Mouse (Mus musculus): ENCODE results near the gene Ptprd. TPM values are rescaled to one million over a fixed set of nuclear protein-coding genes. Genes with fewer than 3 reads are reported as not detected.

Ptprd gene
- polyA plus RNA-seq, 1 experiment from 2014 or later = 13.9 TPM

DNA sequence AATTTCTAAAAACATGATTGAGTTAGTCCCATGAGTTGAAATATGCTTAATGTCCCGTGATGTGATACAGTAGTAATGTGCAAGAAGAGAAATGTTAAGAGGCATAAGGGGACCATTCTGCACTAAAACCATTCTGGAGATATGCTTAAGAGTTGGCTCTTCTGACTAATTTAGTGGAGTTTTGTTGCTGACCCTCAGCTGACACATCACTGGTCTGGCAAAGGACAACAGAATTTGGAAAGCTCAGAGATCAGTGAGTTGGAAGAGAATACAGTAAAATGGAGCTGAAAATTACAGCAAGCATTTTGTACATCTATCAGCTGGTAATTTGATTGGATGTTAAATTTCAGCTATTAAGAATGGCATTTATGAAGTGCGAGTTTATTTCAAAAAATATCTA is 2248.8 kb downstream of the Ptprd start:
- Histone ChIP-seq H3K9me3 (no peaks in the 10 kb centered on the region), H3K4me1 (no peaks in the 10 kb centered on the region), H3K4me2 (no peak overlapping the region), H3K36me3 (no peaks in the 10 kb centered on the region), H3K27ac (no peak overlapping the region), H3K4me3 (replicated peaks) (no peak overlapping the region), H3K9ac (no peak overlapping the region), H3K27me3 (replicated peaks) (no peaks in the 10 kb centered on the region)
- no peak for ATAC-seq (ENCODE audit: insufficient read depth, low FRiP score, low read depth)
- 48% methylated on average over 2 of the region's 2 CpGs for WGBS

DNA sequence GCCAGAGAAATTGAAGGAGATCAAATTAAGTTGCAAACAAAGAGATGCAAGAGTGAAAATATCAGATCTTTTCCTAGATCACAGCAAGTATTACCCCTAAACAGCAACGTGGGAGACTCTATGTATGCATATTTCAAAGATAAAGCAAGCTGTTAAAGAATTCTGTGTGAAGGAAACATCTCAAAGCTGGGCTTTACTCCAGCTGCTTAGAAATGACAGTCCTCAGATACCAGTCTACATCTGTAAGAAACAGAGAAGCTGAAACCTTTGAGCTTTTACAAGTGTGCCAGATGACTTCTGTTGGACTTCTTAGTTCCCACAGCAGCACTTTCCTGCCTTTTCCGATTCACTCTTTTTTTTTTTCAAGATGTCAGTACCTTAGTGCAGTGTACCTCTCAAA is 2249.9 kb downstream of the Ptprd start:
- WGBS = 22% methylated on average over 2 of the region's 2 CpGs
- Histone ChIP-seq H3K9ac (no peak overlapping the region), H3K36me3 (no peaks in the 10 kb centered on the region), H3K4me3 (replicated peaks) (no peak overlapping the region), H3K27ac (no peak overlapping the region), H3K4me2 (no peak overlapping the region), H3K27me3 (replicated peaks) (no peaks in the 10 kb centered on the region), H3K9me3 (no peaks in the 10 kb centered on the region), H3K4me1 (no peaks in the 10 kb centered on the region)
- ATAC-seq (ENCODE audit: insufficient read depth, low FRiP score, low read depth) = no peak; the same call in 1 of the 2 replicates

DNA sequence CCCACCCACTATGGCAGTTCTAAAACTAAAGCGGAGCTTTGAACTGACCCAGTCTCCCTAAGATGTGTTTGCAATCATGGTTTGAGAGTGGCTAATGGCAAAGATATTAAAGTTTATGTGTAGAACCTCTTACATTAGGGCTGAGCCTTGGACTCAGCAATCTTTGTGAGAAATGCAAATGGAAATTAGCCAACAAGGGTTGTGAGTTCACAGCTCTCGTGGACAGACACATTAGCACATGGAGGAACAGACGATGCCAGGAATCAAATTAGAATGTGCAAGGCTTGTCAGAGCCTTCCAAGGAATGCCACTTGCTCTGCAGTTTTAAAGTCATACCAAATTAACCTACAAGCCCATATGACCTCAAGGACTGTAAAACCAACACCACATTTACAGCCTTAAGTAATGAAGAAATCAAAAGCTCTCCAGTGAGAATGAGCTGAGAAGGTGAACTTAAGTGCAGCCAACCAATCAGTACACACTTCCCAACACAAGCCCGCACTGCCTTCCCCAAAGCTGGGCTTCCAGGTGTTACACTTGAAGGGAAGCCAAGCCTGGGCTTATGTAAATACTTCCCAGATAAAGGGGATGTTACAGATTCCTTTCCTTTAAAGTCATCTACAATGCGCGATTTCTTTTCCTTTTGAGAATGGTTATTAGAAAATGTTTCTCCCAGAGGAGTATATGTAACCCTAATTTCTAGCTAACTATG is 2258.3 kb downstream of the Ptprd start:
- no peak overlapping the region for H3K9ac ChIP-seq
- ATAC-seq (ENCODE audit: insufficient read depth, low FRiP score, low read depth) = peak; percentile 78; the same call in 1 of the 2 replicates
- no peaks in the 10 kb centered on the region for H3K4me1 ChIP-seq
- H3K9me3 ChIP-seq = no peaks in the 10 kb centered on the region
- no peaks in the 10 kb centered on the region for H3K36me3 ChIP-seq
- H3K4me3 ChIP-seq (replicated peaks) = no peak overlapping the region
- H3K27me3 ChIP-seq (replicated peaks) = no peaks in the 10 kb centered on the region
- 53% methylated on average over 6 of the region's 6 CpGs for WGBS
- H3K27ac ChIP-seq = no peak overlapping the region
- no peak overlapping the region for H3K4me2 ChIP-seq

DNA sequence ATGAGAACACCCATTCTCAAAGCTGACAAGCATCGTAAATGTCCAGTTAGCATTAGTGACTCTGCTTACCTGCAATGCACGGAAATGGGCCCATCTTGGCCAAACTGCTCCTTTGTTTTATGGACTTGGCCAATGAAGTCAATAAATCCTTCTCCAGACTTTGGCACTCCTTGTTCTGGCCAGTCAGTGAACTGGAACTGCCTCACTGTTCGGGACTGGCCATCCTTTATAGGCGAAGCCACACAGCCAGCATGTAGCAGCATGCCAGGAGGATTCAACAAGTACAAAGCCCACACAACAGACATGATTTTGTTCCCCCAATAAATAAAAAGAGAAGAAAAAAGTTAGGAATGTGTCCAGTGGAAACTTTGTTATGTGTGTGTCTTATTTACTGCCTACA is 2261.2 kb downstream of the Ptprd start:
- no peak overlapping the region for H3K9ac ChIP-seq
- H3K4me1 ChIP-seq = no peaks in the 10 kb centered on the region
- H3K27ac ChIP-seq = no peak overlapping the region
- H3K4me3 ChIP-seq (replicated peaks) = no peak overlapping the region
- ATAC-seq (ENCODE audit: insufficient read depth, low FRiP score, low read depth) = no peak
- no peak overlapping the region for H3K4me2 ChIP-seq
- H3K9me3 ChIP-seq = no peaks in the 10 kb centered on the region
- no peaks in the 10 kb centered on the region for H3K27me3 ChIP-seq (replicated peaks)
- 88% methylated on average over 4 of the region's 4 CpGs for WGBS
- no peaks in the 10 kb centered on the region for H3K36me3 ChIP-seq

DNA sequence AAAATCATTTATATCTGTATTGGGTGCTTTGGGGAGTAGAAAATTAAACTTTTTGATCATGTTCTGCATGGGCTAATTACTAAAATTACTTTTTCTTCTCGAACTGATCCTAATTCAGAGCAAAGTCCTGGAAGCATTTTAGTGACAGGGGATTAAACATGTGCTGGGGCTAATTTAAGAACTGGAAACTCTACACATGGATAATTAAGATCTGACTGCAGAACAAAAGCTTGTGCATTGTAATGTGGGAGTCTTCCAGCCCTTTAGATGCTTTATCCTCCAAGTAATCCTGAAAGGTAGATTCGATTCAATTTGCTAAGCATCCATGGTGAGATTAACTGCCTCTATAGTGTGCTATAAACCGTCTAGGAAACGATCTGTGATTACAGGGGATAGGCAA is 2316.9 kb downstream of the Ptprd start:
- no peak for ATAC-seq (ENCODE audit: insufficient read depth, low FRiP score, low read depth)
- Histone ChIP-seq H3K27me3 (replicated peaks) (no peaks in the 10 kb centered on the region), H3K36me3 (no peaks in the 10 kb centered on the region), H3K4me1 (no peaks in the 10 kb centered on the region), H3K9ac (no peak overlapping the region), H3K4me3 (replicated peaks) (no peak overlapping the region), H3K27ac (no peak overlapping the region), H3K9me3 (no peaks in the 10 kb centered on the region), H3K4me2 (no peak overlapping the region)
- 84% methylated on average over 4 of the region's 4 CpGs for WGBS

Small RNA genes within 50 kb of the gene (microRNA-seq; reads per million reads assigned to microRNA genes)
- gene Gm23159 = not detected

Data from stomach, embryonic 15.5 days (tissue).